Mouse (Mus musculus): ENCODE measurements around the gene 4930412O13Rik. TPM values are rescaled to one million over a fixed set of nuclear protein-coding genes. Genes with fewer than 3 reads are reported as not detected.

4930412O13Rik gene
- total RNA-seq, 2 experiments from 2014 or later, result not detected

DNA sequence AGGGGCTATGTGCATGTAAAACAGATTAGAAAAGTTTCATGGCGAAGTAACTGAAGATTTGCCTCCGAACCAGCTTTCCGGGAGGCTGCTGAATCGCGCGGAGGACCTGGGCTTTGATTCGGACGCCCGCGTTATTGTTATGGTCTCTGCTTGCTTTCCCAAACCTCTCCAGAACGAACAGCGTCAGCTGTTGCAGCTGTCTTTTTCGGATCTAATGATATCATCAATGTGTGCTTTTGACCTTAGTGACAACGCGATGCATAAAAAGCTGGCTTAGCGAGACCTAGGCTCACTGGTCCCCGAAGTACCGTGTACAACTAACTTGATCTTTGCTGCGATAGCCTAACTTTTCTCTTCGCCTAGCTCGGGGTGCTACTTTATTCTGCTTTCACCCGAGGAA is 2.0 kb upstream of the 4930412O13Rik start:
- intact Hi-C loops (cut with DNase I), result no loop called here
- no peak for DNase-seq (ENCODE audit: low spot score in 2 of 2)

DNA sequence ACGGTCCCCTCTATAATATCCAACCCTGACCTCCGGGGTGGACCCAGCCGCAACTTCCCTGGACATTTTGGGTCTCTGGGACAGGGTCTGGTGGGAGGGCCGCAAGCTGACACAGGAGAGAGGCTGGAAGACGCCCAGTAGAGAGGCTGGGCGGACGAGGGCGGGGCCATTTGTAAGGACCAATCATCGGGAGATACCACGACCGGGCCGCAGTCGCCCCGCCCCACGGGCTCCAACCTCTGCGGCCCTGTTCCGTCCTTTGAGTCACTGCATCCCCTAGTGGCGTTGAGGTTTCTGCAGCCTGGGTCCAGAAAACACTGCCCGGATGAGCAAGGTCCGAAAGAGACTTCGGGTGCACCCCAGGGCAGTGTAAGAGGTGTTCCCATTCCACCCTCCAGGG is 1.6 kb upstream of the 4930412O13Rik start:
- intact Hi-C loops (cut with DNase I), result no loop called here
- DNase-seq (ENCODE audit: low spot score in 2 of 2), result no peak

DNA sequence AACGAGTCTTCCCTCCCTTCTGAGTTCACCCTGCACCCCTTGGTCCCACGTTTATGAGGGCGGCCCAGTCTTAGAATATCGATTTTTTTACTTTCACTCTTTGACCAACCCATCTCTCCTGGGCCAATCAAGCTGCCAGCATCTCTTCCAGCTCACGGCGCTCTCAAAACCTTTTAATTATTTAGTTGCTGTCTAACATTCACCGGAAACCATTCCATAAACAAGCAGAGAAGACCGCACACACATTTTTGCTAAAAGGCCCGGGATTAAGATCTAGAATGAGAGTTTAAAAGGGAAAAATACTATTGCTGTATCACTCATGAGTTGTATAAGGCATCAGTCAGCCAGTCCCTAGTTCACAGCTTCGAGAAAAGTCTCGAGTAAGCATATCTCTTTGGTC is 781 bp upstream of the 4930412O13Rik start:
- DNase-seq (ENCODE audit: low spot score in 2 of 2), result no peak
- intact Hi-C loops (cut with DNase I), result loop anchor here (5.0 to 10.0 kb wide), 4 partner anchors 125 to 1205 kb away; partner anchors contain the start of gene Sfmbt2

DNA sequence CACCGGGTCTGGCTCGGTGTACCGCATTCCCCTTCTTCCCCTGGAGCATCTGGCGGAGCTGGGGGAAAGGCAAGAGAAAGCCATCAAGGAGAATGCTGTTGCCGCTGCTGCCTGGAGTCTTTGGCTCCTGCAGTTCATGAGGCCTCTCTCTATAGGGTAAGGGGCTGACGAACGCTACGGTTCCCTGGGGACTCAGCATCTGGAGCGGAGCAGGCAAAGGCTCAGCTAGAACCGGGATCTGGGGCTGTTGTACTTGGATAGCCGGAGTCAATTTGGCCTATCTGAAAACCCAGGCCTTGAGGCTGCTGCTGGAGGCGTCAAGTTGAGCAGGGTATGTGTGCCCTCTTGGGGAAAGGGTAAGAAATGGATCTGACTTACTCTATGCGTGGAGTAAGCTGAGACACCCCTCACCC is 565 bp downstream of the 4930412O13Rik start:
- DNase-seq (ENCODE audit: low spot score in 2 of 2), result no peak
- intact Hi-C loops (cut with DNase I), result loop anchor here (5.0 to 10.0 kb wide), 4 partner anchors 123 to 1207 kb away; partner anchors contain the start of gene Sfmbt2

DNA sequence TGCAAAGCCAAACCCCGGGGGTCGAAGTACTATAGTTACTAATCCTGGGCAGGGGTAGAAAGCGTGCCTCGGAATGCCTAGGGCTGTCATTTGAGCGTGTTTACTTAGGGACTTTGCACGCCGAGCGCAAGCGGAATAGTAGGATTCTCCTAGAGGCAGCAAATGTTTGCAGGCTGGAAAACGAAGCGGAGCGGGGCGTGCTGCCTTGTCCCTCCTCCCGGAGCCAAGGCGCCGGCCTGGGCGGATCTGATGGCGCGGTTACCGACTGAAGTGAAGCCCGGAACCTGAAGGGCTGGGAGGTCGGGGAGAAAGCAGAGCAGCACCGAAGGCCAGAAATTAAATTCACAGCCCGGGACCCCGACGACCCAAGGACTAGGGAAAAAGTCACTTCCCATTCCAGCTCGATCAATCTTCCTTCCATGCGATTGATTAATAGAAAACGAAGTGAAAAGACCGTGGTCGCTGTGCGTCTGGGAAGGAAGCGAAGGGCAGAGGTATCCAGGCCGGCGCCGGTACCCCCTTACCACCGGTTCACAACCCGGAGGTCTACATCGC is 1.4 kb downstream of the 4930412O13Rik start:
- no peak for DNase-seq (ENCODE audit: low spot score in 2 of 2)
- intact Hi-C loops (cut with DNase I), result loop anchor here (5.0 to 10.0 kb wide), 4 partner anchors 122 to 1208 kb away; partner anchors contain the start of gene Sfmbt2

DNA sequence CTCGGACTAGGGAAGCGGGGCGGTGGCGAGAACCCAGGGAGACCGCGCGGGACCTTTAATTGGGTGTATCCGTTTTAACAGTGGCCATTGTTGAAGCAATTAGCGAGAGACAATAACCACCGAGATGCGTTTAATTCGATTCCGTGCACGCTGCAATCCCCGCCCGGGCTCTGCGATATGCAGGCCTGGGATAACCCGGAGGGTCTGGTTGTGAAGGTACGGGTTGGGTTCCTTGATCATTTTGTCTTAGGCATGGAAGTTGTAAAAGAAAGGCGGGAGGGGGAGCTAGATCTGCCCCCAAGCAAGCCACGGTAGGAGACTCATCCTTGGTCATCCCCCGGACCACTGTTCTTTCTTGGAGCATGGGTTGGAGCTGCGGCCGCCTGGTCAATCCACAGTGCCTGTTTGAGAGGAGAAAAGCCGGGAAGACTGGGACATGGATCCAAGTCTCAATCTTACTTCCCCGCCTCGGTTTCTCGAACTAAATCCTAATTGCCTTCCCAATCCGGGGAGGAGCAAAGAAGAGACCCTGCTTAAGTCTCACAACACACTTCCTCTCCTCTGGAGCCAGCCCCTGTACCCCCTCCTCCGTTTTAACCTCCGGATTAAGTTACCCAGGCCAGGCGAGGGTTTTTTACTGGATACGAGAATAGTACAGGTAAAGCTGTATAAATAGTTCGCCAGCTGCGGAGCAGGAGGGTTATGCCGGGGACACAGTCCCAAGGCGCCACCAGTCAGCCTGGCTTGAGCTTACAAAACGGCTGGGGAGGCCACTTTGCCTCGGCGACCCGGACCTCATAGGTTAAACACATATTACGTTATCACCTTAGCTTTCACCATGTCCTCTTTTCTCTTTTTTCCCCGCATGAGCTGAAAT is 2.1 kb downstream of the 4930412O13Rik start:
- DNase-seq (ENCODE audit: low spot score in 2 of 2), result no peak
- intact Hi-C loops (cut with DNase I), result loop anchor here (5.0 to 10.0 kb wide), 4 partner anchors 122 to 1208 kb away; partner anchors contain the start of gene Sfmbt2

DNA sequence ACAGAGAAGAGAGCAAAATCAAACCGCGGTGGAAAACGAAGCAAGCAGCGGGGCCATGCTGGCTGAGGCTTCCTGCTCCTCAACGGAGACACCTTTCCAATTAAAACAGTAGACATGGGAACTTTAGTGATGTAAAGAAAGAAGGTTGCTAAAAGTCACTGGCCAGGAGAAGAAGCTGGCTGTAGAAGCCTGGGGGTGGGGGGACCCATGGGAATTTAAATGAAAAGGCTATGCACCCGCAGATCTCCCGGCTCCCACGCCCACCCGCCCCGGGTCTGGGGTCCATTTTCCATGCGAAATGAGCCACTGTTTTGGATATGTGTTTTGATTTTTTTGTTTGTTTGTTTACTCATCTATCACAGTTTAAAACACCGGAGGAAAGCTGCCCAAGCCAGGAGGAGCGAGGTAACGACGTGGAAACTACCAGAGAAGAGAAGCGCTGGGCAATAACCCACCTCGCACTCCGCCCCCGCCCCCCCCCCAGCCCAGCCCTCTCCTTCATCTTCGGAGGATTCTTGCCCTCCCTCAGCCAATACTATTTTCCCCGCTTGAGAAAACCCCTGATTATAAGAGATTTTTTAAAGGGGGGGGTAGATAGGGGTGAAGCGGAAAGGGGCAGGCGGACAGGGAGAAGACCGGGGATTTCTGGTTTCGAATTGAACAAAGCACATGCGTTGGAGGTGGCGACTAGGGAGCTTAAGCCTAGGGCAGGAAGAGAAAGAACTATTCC is 2.9 kb downstream of the 4930412O13Rik start:
- no peak for DNase-seq (ENCODE audit: low spot score in 2 of 2)
- intact Hi-C loops (cut with DNase I), result loop anchor here (5.0 to 10.0 kb wide), 4 partner anchors 121 to 1209 kb away; partner anchors contain the start of gene Sfmbt2

DNA sequence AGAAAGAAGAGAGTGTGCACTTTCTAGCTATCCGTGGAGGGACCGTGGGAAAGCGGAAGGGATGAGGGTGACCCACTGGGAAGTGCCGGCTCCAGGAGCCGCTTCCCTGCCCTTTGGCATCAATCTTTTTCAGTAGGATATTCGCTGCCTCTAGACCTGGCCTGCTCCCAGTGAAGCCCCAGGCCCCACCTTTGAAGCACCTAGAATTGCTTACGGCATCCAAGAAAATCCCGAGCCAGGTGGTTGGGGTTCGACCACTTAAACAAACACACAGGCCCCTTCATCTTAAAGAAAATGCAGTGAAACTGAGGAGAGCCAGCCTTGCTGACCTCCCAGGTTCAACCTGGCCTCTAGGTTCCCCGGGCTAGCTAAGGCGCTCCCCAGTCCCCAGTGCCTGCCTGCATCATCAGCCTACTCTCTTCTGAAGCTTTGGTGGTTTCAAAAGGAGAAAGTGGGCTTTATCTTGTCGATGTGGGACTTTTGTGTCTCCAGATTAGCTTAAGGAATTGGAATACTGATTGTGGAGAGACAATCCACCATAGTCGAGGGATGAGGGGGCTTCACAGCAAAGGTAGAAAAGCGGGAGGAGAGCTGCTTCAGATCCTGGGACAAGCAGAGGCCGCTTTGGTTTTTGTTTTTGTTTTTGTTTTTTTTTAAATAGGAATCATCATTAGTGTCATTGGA is 3.6 kb downstream of the 4930412O13Rik start:
- intact Hi-C loops (cut with DNase I), result loop anchor here (5.0 to 10.0 kb wide), 4 partner anchors 120 to 1210 kb away; partner anchors contain the start of gene Sfmbt2
- no peak for DNase-seq (ENCODE audit: low spot score in 2 of 2)

DNA sequence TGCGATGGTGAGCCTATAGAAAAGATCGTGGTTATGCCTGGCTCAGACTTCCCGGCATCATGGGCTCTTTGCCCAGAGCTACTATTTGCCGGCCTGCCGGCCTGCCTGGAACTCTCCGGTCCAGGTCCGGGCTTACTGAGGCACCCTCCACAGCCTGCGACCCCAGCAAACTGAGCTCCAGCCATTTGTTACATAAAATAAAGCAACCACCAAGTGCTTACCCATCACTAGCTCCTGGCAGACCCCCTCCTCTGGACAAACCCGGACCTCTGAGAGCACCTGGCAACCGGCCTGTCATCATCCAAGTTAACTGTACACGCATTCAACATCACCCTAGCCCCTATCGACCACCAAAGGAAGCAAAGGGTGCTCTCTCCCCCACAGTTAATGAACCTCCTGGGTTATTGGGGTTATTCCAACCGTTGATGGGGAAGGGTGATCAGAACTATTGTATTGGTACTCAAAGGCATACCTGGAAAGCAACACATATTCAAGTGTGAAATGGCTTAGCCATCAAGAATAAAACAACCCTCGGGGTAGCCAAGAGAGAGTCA is 4.2 kb downstream of the 4930412O13Rik start:
- DNase-seq (ENCODE audit: low spot score in 2 of 2), result no peak
- intact Hi-C loops (cut with DNase I), result loop anchor here (10.0 kb wide), 3 partner anchors 120 to 1210 kb away; no protein-coding TSS in a partner anchor

DNA sequence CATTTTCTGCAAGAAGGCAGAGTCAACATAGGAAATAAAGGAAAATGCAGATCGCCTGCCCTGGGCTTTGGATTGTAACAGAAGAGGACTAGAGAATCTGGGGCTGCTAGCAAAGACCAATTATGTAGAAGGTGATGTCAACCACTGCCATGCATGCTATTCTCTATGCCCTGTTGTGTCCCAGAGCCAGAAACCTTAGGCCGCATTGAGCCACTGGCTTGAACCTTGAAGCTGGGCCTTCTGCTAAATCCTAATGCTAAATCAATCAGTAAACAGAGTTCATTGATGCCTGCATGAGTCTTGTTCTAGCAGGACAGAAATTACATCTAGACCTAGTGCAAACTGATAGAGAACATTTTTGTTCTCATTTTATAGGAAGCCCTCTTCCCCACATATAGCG is 5.0 kb downstream of the 4930412O13Rik start:
- no peak for DNase-seq (ENCODE audit: low spot score in 2 of 2)
- intact Hi-C loops (cut with DNase I), result loop anchor here (10.0 kb wide), 3 partner anchors 119 to 1211 kb away; no protein-coding TSS in a partner anchor

DNA sequence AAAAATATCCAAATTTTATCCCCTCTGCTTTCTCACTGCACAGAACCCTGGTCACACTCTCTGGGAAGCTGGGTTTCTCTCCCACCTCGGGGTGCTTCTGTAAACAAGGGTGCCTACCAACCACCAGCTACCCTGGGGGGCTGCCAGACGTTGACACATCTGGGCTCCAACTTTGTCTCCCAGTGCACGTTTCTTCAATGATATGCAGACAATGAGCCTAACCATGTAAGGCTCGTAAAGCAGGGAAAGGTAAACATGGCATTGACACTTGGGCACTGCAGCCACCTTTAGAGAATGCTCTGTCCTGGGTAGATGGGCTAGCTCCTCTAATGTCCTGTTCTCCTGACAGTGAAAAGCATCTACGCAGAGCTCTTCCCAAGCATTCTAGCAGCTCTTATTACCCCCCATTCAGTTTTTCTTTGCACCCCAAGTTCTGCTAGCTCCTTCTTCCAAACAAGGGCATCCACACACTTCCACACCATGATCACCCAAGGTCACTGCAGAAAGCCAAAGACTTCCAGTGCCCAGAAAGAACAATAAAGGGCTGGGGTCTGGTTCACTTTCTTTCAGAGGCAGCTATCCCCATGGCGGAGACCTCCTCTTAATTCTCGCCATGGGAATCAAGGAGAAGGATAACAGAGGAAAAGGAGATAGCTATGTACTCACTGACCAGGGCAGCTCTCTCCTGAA is 6.0 kb downstream of the 4930412O13Rik start:
- intact Hi-C loops (cut with DNase I), result loop anchor here (10.0 kb wide), 3 partner anchors 118 to 1212 kb away; no protein-coding TSS in a partner anchor
- DNase-seq (ENCODE audit: low spot score in 2 of 2), result no peak

DNA sequence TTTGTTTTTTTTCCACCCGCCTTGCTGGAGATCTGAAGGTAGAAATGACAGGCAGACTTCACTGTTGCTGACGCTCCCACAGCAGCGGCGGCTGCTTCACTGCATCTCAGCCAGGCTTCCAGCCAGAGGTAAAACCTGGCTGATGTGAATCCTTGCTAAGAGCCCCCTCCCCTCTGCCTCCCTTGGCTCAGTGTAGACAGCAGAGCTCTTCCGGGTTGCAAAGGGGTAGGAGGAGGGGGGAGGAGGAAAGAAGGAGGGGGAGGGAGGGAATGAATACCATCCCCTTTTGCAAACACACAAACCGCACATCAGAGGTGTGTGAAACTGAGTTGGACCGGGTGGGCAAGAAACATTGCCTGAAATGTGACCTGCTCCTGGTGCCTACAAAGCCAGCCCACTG is 6.6 kb downstream of the 4930412O13Rik start:
- intact Hi-C loops (cut with DNase I), result loop anchor here (10.0 kb wide), 3 partner anchors 117 to 1213 kb away; no protein-coding TSS in a partner anchor
- DNase-seq (ENCODE audit: low spot score in 2 of 2), result no peak

DNA sequence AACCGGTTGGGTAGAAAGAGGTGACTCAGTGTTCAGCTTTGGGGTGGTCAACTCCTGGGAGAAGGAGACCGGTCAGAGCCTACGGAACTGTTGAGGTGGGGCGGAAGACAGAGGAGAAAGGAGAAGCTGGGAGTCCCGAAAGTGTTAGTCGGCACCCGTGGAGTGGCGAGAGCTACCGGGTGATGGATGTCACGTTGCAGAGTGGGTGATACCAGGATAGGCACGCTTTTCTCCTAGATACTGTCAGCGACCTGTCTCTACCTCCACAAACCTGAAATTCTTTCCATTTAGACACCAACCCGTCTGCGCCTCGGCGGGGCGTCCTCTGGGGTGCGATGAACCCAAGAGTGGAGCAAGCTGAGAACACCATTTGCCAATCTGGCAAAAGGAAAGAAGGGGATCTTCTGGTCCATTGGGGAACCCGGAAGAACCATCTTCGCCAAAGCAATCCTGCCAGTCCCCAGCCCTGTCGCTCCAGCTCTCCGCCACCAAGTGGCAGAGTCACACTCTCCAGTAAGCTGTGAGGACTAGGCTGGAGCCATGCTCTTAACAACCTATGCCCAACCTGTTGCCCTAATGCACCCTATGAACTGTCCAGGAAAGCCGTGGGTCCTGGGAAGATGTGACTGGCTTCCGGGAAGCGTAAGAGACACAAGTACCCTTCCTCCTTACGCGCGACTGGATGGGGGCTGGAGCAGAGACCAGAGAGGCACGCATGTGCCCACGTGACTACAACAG is 8.0 kb downstream of the 4930412O13Rik start, which contains the start of gene 9230102O04Rik:
Gene 9230102O04Rik, minus strand, starts transcription at position 628 of the 738 bp plus-strand sequence.
- DNase-seq (ENCODE audit: low spot score in 2 of 2), result no peak
- intact Hi-C loops (cut with DNase I), result loop anchor here (10.0 kb wide), 3 partner anchors 116 to 1214 kb away; no protein-coding TSS in a partner anchor

DNA sequence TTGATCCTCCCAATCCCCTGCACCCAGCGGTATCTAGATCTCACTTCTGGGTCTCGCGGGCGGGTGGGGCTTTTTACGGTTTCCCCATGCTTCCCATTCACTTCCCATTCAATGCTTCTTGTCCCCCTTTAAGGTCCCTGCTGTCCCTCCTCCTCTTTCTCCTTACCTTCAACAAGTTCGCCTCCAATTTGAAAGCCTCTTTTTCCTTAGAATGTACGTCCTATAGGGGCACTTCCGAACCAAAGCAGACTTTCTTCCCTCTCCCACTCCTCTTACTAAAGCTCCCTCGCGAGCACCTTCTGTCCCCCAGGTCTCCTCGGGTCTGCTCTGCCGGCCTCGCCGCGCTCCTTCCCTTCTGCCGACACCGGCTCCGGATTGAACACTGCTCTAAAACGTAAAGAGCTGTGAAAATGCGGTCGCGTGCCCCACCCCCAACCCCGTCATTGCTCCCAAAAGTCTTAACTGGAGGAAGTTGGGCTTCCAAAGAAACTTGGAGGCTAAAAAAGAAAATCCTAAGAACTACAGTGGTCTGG is 8.7 kb downstream of the 4930412O13Rik start, which contains the start of gene Gata3:
Gene Gata3, minus strand, starts transcription at position 384 of the 533 bp plus-strand sequence.
- no peak for DNase-seq (ENCODE audit: low spot score in 2 of 2)
- intact Hi-C loops (cut with DNase I), result loop anchor here (10.0 kb wide), 3 partner anchors 115 to 1215 kb away; no protein-coding TSS in a partner anchor

DNA sequence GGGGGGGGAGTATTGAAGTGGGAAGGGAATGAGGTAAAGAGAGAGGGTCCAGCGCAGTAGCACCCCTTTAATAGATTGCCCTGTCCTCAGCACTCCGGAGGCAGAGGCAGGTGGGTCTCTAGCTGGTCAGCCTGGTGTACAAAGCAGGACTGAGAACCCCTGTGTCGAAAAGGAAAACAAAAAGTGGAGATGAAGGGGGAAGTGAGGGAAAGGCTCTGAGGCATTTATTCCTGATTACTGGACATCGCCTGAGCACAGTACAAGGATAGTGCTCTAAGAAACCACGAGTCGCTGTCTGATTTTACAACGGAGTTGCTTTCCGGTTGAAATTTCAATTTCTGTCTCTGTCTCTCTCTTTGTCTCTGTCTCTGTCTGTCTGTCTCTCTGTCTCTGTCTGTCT is 9.2 kb downstream of the 4930412O13Rik start:
- intact Hi-C loops (cut with DNase I), result no loop called here
- no peak for DNase-seq (ENCODE audit: low spot score in 2 of 2)

DNA sequence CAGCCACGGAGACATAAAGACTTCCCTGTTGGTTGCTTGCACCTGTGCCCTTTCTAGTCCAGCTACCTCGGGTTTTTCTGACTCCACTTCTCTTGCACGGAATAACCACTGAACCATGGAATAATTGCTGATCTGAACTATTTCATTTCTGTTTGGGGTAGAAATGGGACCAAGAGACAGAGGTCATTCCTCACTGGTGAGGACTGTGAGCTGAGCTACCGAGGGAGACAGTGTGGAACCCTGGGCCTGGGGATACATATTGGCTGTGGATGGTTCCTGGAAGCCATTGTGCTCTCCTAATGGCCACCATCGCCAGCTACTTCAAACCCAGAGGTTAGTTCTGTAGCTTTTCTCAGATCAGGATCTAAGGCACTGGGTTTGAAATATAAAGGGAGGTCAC is 9.9 kb downstream of the 4930412O13Rik start:
- intact Hi-C loops (cut with DNase I), result no loop called here

DNA sequence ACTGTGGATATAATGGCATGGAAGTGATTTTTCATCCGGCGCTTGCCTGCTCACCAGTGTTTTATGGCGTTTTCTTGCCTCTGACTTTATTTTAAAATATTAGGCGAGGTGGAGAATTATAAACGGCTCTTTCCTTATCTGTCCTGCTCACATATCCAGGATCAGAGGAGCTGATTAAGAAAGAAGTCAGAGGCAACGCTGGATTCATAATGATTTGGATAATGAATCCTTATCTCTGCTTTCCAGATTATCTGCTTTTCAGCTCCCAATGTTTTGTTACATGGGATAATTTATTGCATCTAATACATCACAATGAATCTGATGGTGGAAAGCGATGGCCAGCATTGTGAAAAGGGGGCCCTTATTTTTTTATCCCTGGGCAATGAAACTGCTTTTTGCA is 11.5 kb downstream of the 4930412O13Rik start:
- DNase-seq (ENCODE audit: low spot score in 2 of 2), result no peak
- intact Hi-C loops (cut with DNase I), result no loop called here

More for the DNA sequence above, 9.9 kb downstream of the 4930412O13Rik start:
- DNase-seq (ENCODE audit: low spot score in 2 of 2), result no peak
